Mouse (Mus musculus): ENCODE measurements around the gene Amigo2. TPM values are rescaled to one million over a fixed set of nuclear protein-coding genes. Genes with fewer than 3 reads are reported as not detected.

Amigo2 gene
- 5.5 TPM in 2 replicates for polyA plus RNA-seq (2016; fragmentation: Nextera tagmentation; extraction: Ambion mirVana)

DNA sequence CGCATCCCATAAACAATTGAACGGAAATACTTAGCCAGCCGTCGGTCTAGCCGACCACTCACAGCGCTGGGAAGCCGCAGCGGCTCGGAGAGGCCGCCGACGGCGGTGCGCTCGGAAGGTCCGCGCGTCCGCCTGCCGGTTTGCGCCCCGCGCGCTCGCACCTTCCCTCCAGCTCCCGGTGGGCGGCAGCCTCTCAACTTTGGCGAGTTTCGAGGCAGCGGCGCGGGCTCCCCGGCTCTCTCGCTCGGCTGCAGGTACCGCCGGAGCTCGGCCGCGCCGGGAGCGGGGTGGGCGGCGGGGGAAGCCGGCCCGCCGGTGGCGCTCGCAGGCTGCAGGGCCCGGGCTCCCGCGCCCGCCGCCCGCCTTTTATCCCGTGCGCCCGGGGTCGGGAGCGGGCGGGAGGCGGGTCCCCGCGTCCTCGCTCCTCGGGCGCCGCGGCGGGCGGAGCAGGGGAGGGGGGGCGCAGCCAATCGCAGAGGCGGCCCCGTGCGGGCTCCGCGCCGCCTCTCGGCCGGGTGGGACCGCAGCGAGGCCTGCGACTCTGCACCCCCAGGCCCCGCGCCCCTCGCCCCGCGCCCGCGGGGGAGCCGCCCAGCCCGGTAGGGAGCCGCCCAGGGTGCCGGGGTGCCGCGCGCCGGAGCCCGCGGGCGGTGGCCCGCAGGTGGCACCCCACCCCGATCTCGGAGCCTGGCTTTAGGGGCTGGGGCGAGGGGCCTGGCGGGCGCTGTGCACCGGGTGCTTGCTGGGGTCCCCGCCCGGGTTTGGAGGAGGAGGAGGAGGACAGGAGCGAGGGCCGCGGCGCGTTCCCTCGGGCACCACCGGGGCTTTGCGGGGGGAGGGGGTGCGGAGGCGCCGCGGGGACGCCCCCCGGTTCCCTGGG, at the start of gene Amigo2, which contains the start of gene Pced1b:
Gene Amigo2 (minus strand): TSS at position 377 of the 880 bp plus-strand sequence.
Gene Pced1b (plus strand): TSS at position 197 of the 880 bp plus-strand sequence.
- peak; percentile 68; the same call in 1 of the 2 replicates for ATAC-seq (ENCODE audit: insufficient number of reproducible peaks, insufficient read depth, low FRiP score, low TSS enrichment, low read depth)
- H3K4me1 ChIP-seq (replicated peaks), result peaks cover 8% of the 10 kb centered on the region; the same call in 1 of the 2 replicates

DNA sequence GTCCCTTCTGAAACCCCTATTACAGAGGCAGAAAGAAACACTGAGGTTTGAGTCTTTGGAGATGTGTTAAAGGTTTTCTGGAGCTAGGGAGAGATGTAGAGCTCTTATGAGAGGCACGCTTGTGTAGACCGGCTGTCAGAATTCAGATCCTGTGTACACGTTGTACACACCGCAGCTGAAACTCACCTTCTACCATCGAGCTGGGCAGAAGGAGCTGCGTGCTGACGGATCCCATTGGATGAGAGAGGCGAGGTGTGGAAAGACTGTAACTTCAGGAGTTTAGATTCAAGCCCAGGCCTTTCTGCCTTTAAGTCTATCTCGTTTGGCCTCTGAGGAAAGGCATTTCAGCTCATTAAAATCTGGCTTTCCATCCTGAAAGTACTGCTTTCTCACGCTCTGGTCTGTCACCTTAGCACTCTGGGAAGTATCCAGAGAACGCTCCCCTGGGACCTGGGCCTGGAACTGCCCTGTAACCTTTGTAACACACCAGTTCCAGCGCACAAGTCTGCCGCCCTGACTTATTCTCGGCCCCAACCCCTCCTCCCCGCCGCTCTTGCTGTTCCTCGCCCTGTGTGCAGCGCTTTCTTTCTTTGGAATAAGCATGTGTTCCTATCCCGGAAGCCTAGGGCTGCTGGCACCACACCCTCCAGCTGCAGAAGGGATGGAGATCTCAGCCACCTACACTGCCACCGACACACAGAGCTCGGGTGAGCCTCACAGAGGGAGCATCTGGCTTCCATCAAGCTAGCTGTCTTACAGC, 44.4 kb upstream of the Amigo2 start:
- peak overlapping the region; percentile 17; the same call in 1 of the 2 replicates for H3K4me2 ChIP-seq
- no peak overlapping the region for H3K9ac ChIP-seq (replicated peaks)
- no peaks in the 10 kb centered on the region for H3K36me3 ChIP-seq
- 66% methylated on average over 21 of the region's 21 CpGs for WGBS
- H3K4me1 ChIP-seq (replicated peaks), result peaks cover 7% of the 10 kb centered on the region; the same call in 1 of the 2 replicates
- H3K27ac ChIP-seq, result peak overlapping the region; percentile 64; the same call in 1 of the 2 replicates
- ATAC-seq (ENCODE audit: insufficient number of reproducible peaks, insufficient read depth, low FRiP score, low TSS enrichment, low read depth), result peak; percentile 76; the same call in 1 of the 2 replicates
- H3K27me3 ChIP-seq, result no peaks in the 10 kb centered on the region
- H3K9me3 ChIP-seq, result no peaks in the 10 kb centered on the region
- no peak overlapping the region for H3K4me3 ChIP-seq (replicated peaks)

More for the DNA sequence above, at the start of gene Amigo2, which contains the start of gene Pced1b:
- Histone ChIP-seq H3K27ac (peak within 1 kb of the TSS; percentile 85), H3K4me3 (replicated peaks) (peak within 1 kb of the TSS; percentile 85), H3K36me3 (no peaks in the 10 kb centered on the region), H3K9me3 (no peaks in the 10 kb centered on the region), H3K27me3 (peaks cover 19% of the 10 kb centered on the region), H3K9ac (replicated peaks) (peak within 1 kb of the TSS; percentile 91), H3K4me2 (peak within 1 kb of the TSS; percentile 89)
- WGBS, result 1% methylated on average over 92 of the region's 125 CpGs

DNA sequence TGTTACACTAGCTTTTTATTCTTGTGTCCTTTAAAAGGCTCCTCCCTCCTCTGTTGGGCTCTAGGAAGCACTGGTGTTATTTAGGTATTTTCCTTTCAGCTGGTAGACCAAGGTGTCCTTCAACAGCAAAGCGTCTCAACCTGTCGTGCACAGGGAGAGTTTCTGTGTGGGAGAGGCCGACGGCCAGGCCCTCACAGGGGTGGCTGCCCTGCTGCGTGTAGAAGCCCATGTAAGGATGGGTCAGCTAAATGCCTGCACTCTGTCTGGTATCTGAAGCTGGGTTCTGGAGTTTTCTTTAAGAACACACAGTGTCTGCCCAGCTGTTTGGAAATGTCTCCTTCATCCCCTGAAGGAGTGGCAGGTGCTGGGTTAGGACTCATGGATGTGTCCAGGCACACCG, 43.3 kb upstream of the Amigo2 start:
- WGBS, result 92% methylated on average over 6 of the region's 6 CpGs
- Histone ChIP-seq H3K4me2 (no peak overlapping the region), H3K9ac (replicated peaks) (no peak overlapping the region), H3K4me1 (replicated peaks) (peaks cover 7% of the 10 kb centered on the region; the same call in 1 of the 2 replicates), H3K9me3 (no peaks in the 10 kb centered on the region), H3K27me3 (no peaks in the 10 kb centered on the region), H3K27ac (no peak overlapping the region), H3K4me3 (replicated peaks) (no peak overlapping the region), H3K36me3 (no peaks in the 10 kb centered on the region)
- ATAC-seq (ENCODE audit: insufficient number of reproducible peaks, insufficient read depth, low FRiP score, low TSS enrichment, low read depth), result no peak

DNA sequence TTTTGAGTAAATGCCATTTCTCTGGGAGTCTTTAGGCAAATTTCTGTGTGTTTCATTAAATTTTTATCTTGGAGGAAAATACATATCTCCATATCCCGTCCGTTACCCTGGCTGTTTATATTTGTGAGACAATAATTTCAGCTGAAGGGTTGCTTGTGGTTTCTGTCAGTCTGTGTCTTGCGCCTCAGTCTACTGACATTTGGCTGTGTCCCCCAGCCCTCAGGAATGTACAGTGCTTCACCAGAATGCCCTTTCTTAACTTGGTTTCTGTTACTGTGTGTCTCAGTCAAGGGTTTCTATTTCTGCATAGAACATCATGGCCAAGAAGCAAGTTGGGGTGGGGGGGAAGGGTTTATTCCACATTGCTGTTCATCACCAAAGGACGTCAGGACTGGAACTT, 42.1 kb upstream of the Amigo2 start:
- WGBS, result 91% methylated on average over 4 of the region's 4 CpGs
- H3K4me1 ChIP-seq (replicated peaks), result peaks cover 7% of the 10 kb centered on the region; the same call in 1 of the 2 replicates
- H3K27ac ChIP-seq, result no peak overlapping the region
- no peaks in the 10 kb centered on the region for H3K36me3 ChIP-seq
- no peak for ATAC-seq (ENCODE audit: insufficient number of reproducible peaks, insufficient read depth, low FRiP score, low TSS enrichment, low read depth)
- no peak overlapping the region for H3K9ac ChIP-seq (replicated peaks)
- H3K9me3 ChIP-seq, result no peaks in the 10 kb centered on the region
- H3K4me3 ChIP-seq (replicated peaks), result no peak overlapping the region
- no peak overlapping the region for H3K4me2 ChIP-seq
- no peaks in the 10 kb centered on the region for H3K27me3 ChIP-seq

DNA sequence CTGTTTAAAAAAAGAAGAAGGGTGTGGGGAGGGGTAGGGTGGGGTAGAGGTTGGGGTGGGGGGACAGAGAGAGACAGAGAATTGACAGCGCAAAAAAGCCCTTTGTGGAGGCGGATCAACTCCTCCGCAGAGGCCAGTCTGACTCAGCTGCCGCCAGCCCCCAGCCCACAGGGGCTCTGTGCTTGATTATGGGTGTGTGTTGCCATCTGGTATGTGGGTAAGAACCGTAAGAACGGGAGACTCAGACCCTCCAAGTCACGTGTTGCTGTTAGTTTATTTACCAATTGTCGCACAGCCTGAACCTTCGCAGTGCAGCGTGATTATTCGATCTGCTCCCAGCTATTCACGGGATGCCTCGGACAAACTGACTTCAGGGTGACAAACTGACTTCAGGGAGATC, 41.6 kb upstream of the Amigo2 start:
- WGBS, result 77% methylated on average over 13 of the region's 13 CpGs
- no peak overlapping the region for H3K4me3 ChIP-seq (replicated peaks)
- no peak for ATAC-seq (ENCODE audit: insufficient number of reproducible peaks, insufficient read depth, low FRiP score, low TSS enrichment, low read depth)
- no peak overlapping the region for H3K27ac ChIP-seq
- H3K4me1 ChIP-seq (replicated peaks), result peaks cover 7% of the 10 kb centered on the region; the same call in 1 of the 2 replicates
- H3K9me3 ChIP-seq, result no peaks in the 10 kb centered on the region
- H3K36me3 ChIP-seq, result no peaks in the 10 kb centered on the region
- H3K9ac ChIP-seq (replicated peaks), result no peak overlapping the region
- H3K27me3 ChIP-seq, result no peaks in the 10 kb centered on the region
- no peak overlapping the region for H3K4me2 ChIP-seq

DNA sequence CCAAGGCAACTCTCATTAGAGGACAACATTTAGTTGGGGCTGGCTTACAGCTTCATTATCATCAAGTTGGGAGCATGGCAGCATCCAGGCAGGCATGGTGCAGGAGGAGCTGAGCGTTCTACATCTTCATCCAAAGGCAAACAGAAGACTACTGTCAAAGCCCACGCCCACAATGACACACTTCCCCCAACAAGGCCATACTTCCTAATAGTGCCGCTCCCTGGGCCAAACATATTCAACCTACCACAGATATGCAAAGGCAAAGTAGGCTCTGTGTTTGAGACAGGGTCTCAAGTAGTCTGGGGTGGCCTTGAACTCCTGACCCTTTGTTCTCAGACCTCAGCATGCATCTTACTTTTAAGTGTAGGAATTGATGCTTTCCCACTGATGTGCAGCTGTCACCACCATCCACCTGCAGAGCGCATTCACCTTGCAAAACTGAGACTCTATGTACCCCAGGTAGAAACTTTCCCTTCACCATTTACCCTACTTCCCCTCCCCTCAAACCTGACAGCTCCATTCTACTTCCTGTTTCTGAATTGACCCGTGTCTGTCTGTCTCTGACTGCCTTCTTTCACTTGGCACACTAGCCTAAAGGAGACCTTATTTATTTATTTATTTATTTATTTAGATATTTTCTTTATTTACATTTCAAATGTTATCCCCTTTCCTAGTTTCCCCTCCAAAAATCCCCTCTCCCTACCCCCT, 40.5 kb upstream of the Amigo2 start:
- no peak overlapping the region for H3K4me3 ChIP-seq (replicated peaks)
- no peak overlapping the region for H3K27ac ChIP-seq
- H3K36me3 ChIP-seq, result no peaks in the 10 kb centered on the region
- no peaks in the 10 kb centered on the region for H3K9me3 ChIP-seq
- 93% methylated on average over 5 of the region's 5 CpGs for WGBS
- ATAC-seq (ENCODE audit: insufficient number of reproducible peaks, insufficient read depth, low FRiP score, low TSS enrichment, low read depth), result no peak
- H3K4me1 ChIP-seq (replicated peaks), result peaks cover 7% of the 10 kb centered on the region; the same call in 1 of the 2 replicates
- no peaks in the 10 kb centered on the region for H3K27me3 ChIP-seq
- no peak overlapping the region for H3K9ac ChIP-seq (replicated peaks)
- H3K4me2 ChIP-seq, result no peak overlapping the region

DNA sequence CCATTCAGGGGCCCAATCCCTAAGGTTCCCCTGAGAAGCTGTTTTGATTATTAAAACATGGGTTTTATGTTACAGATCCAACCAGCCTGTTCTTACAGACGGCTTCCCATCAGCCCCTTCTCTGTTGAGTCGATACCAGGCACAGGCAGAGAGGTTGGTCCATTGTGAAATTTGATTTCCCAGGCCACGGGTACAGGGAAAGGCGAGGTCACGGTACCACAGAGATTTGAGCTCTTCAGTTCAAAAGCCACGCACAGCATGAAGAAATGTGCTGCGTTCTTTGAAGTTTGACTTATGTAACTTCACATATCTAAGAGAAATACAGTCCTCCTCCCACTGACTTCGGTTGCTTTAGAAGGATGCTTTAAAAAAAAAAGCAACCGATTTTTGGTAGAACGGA, 39.6 kb upstream of the Amigo2 start:
- Histone ChIP-seq H3K27ac (no peak overlapping the region), H3K4me3 (replicated peaks) (no peak overlapping the region), H3K27me3 (no peaks in the 10 kb centered on the region), H3K4me1 (replicated peaks) (peaks cover 9% of the 10 kb centered on the region; the same call in 1 of the 2 replicates), H3K4me2 (no peak overlapping the region), H3K9ac (replicated peaks) (no peak overlapping the region), H3K9me3 (no peaks in the 10 kb centered on the region), H3K36me3 (no peaks in the 10 kb centered on the region)
- ATAC-seq (ENCODE audit: insufficient number of reproducible peaks, insufficient read depth, low FRiP score, low TSS enrichment, low read depth), result no peak
- 73% methylated on average over 10 of the region's 10 CpGs for WGBS

DNA sequence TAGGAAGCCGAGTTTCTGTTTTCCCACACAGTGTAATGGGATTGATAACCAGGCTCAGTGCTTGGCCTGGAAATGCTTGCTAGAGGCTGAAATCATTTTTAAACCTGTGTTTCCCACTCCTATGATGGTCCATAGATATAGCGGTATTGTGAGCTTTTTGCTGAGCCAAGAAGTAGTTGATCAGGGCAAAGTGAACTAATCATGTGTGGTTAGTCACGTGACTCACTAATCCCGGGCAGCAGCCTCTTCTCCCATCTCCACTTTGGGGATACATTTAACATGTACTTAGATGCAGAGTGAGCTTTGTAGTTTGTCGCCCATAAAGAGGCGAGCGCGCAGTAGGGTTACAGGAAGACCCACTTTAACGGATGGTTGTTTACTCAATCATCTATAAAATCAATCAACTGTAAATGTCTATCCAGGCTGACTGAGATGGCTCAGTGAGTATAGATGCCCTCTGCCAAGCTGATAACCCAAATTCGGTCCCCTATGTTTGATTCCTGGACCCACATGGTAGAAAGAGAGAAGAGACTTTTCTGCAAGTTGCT, 38.7 kb upstream of the Amigo2 start:
- no peak for ATAC-seq (ENCODE audit: insufficient number of reproducible peaks, insufficient read depth, low FRiP score, low TSS enrichment, low read depth)
- WGBS, result 89% methylated on average over 10 of the region's 10 CpGs
- Histone ChIP-seq H3K4me2 (no peak overlapping the region), H3K9me3 (no peaks in the 10 kb centered on the region), H3K36me3 (no peaks in the 10 kb centered on the region), H3K27ac (no peak overlapping the region), H3K9ac (replicated peaks) (no peak overlapping the region), H3K4me3 (replicated peaks) (no peak overlapping the region), H3K27me3 (no peaks in the 10 kb centered on the region), H3K4me1 (replicated peaks) (peaks cover 7% of the 10 kb centered on the region)

DNA sequence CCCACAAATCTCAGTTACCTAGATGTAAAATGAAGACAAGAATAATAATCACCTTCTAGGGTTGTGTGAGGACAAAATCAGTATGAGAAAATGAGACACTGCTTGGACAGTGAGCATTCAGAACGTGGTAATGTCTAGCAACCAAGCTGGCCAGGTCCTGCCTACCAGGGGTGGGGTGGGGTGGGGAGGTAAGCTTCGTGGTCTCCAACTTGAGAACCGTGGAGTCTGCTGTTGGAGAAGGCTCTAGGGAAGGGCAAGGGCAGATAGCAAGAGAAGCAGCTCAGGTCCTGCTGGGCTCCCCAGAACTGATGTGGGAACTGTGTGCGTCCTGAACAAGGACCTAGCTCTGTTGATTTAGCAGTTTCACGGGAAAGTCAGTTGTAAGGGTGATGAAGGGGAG, 37.1 kb upstream of the Amigo2 start:
- H3K4me1 ChIP-seq (replicated peaks), result peaks cover 16% of the 10 kb centered on the region
- H3K4me3 ChIP-seq (replicated peaks), result no peak overlapping the region
- H3K9ac ChIP-seq (replicated peaks), result no peak overlapping the region
- no peaks in the 10 kb centered on the region for H3K27me3 ChIP-seq
- no peak for ATAC-seq (ENCODE audit: insufficient number of reproducible peaks, insufficient read depth, low FRiP score, low TSS enrichment, low read depth)
- WGBS, result 85% methylated on average over 5 of the region's 5 CpGs
- no peaks in the 10 kb centered on the region for H3K36me3 ChIP-seq
- no peak overlapping the region for H3K4me2 ChIP-seq
- no peak overlapping the region for H3K27ac ChIP-seq
- no peaks in the 10 kb centered on the region for H3K9me3 ChIP-seq

DNA sequence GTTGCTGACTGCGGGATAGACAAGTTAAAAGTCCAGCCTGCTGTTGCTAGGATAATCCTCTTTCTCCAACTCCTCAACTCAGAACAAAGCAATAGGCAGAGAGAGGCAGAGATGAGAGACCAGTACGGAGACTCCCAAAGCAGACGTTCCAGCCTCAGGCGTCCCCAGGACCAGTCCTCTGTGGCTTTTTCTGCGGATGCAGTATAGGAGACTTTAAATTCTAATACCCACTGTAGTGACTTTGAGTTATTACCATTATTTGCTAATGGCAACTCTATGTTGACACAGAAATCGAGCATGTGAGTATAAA, 35.4 kb upstream of the Amigo2 start:
- 84% methylated on average over 6 of the region's 6 CpGs for WGBS
- ATAC-seq (ENCODE audit: insufficient number of reproducible peaks, insufficient read depth, low FRiP score, low TSS enrichment, low read depth), result no peak

More for the DNA sequence above, 35.4 kb upstream of the Amigo2 start:
- no peak overlapping the region for H3K4me3 ChIP-seq (replicated peaks)
- H3K4me1 ChIP-seq (replicated peaks), result peaks cover 16% of the 10 kb centered on the region
- no peak overlapping the region for H3K9ac ChIP-seq (replicated peaks)
- no peaks in the 10 kb centered on the region for H3K9me3 ChIP-seq
- no peaks in the 10 kb centered on the region for H3K27me3 ChIP-seq
- no peak overlapping the region for H3K4me2 ChIP-seq
- no peaks in the 10 kb centered on the region for H3K36me3 ChIP-seq
- H3K27ac ChIP-seq, result no peak overlapping the region
